Mouse (Mus musculus) liver, embryonic 14.5 days (tissue): ENCODE results near the gene C2cd5. TPM values are rescaled to one million over a fixed set of nuclear protein-coding genes. Genes with fewer than 3 reads are reported as not detected.

Source experiments
- ATAC-seq: fragments of 200-750 bp; cut with Nextera tagmentation; 2 replicates; pipeline ENCODE4 v1.8.0; 2017; ENCODE audit warnings: moderate number of reproducible peaks, mild to moderate bottlenecking, moderate library complexity; ENCODE audit not compliant: insufficient read depth
- DNase-seq, 3 experiments: peaks; one replicate each; pipeline ENCODE4 v3.0.0-alpha.2; 2012 to 2013; ENCODE audit warnings: low read depth in 3 of 3, low spot score in 3 of 3
- H3K27ac ChIP-seq: fragments of 300-500 bp; sonication (generic); 2 replicates; pipeline ENCODE4 v1.5.1; 2014; ENCODE audit warnings: moderate library complexity, mild to moderate bottlenecking, control low read depth, inconsistent platforms
- H3K27me3 ChIP-seq: fragments of 300-500 bp; sonication (generic); 2 replicates; pipeline ENCODE4 v1.6.1; 2014; ENCODE audit warnings: mild to moderate bottlenecking, low read length, moderate library complexity; ENCODE audit not compliant: control insufficient read depth, insufficient read depth
- H3K36me3 ChIP-seq: fragments of 300-500 bp; sonication (generic); replicated peaks from 2 replicates; pipeline ENCODE4 v1.6.1; 2014; ENCODE audit warnings: low read depth; ENCODE audit not compliant: control insufficient read depth, insufficient read depth
- H3K4me1 ChIP-seq, 2 experiments: fragments of 200-500 bp in 1 of 2; fragments of 300-500 bp in 1 of 2; sonication (generic) in 1 of 2; replicated peaks; 2 replicates each; pipeline ENCODE4 v1.6.1; 2012 to 2014; ENCODE audit warnings: antibody characterized with exemption in 1 of 2, inconsistent platforms in 1 of 2, low read length in 1 of 2; ENCODE audit not compliant: control insufficient read depth in 2 of 2, insufficient read depth in 2 of 2
- H3K4me2 ChIP-seq: fragments of 300-500 bp; sonication (generic); 2 replicates; pipeline ENCODE4 v1.6.1; 2014; ENCODE audit warnings: low read depth, mild to moderate bottlenecking, control low read depth, moderate library complexity
- H3K4me3 ChIP-seq, 2 experiments: fragments of 200-500 bp in 1 of 2; fragments of 300-500 bp in 1 of 2; sonication (generic) in 1 of 2; 2 replicates each; pipeline ENCODE4 v1.5.1; 2012 to 2014; ENCODE audit warnings: low read depth in 2 of 2, low read length in 2 of 2, mild to moderate bottlenecking in 2 of 2, control low read depth in 1 of 2, inconsistent platforms in 1 of 2, moderate library complexity in 1 of 2; ENCODE audit not compliant: insufficient read depth in 1 of 2
- H3K9ac ChIP-seq: fragments of 300-500 bp; sonication (generic); replicated peaks from 2 replicates; pipeline ENCODE4 v1.6.1; 2014; ENCODE audit warnings: mild to moderate bottlenecking, control low read depth, moderate library complexity
- H3K9me3 ChIP-seq: fragments of 300-500 bp; sonication (generic); 2 replicates; pipeline ENCODE4 v1.6.1; 2016; ENCODE audit warnings: low read length, mixed read lengths; ENCODE audit not compliant: control insufficient read depth
- CTCF ChIP-seq: IDR thresholded peaks from 2 replicates; pipeline ENCODE4 v1.5.1; 2016; ENCODE audit warnings: antibody characterized with exemption, low read depth, control low read depth
- EP300 ChIP-seq: IDR thresholded peaks from 2 replicates; pipeline ENCODE4 v1.6.1; 2016; ENCODE audit warnings: antibody characterized with exemption, low read depth
- WGBS: fragments of 180-500 bp; shearing (Covaris S2); extraction: QIAGEN DNeasy Blood & Tissue Kit; methylation state at CpG from one replicate; pipeline ENCODE4 v1.1.7; 2014; ENCODE audit not compliant: insufficient replicate concordance; 5-methylcytosine and 5-hydroxymethylcytosine counted together
- polyA plus RNA-seq, 2 experiments: library from polyadenylated mRNA; depleted of rRNA in 1 of 2; stranded (reverse) in 1 of 2; unstranded in 1 of 2; fragments of >200 nt; fragmentation: Nextera tagmentation in 1 of 2; extraction: Ambion mirVana in 1 of 2; gene quantifications; 2 replicates each; pipeline versions ENCODE4 v1.2.1 to v1.2.3; 2012 to 2014

Gene C2cd5
- polyA plus RNA-seq, 2 experiments: 14.1 to 16.5 TPM

DNA sequence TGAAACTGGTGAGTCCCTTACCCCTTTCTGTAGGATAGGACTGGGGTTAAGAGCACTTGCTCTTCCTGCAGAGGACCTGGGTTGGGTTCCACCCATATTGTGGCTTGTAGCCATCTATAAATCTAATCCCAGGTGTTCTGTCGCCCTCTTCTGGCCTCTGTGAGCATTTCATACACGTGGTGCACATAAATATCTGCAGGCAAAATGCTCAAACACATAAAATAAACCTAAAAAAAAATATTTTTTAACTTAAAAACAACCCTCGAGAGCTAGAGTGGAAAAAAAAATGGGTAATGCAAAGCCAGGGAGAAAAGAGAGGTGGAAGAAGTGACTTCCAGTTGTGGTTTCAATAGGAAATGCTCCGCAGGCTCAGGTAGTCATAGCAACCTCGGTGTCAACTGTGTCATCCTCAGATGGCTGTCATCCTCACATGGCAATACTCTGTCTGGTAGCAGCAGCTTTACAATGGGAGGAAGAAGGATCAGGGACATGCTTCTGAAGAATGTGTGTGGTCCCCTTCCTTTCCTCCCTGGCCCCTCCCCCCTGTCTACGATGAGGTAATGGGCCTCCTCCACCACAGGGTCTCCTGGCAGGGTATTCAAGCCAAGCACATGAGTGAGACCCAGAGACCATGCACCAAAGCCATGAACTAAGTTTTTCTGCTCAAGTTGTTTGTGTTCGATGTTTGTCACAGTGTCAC, 4.2 kb upstream of the C2cd5 start:
- DNase-seq (no peak), ATAC-seq (no peak)
- WGBS: 46% methylated on average over 7 of the region's 7 CpGs
- no peak overlapping the region for H3K9ac ChIP-seq
- H3K27me3 ChIP-seq: no peaks in the 10 kb centered on the region
- peak; percentile 52 for TF ChIP-seq CTCF
- no peak for TF ChIP-seq EP300
- H3K4me2 ChIP-seq: no peak overlapping the region
- no peak overlapping the region for H3K27ac ChIP-seq
- no peaks in the 10 kb centered on the region for H3K9me3 ChIP-seq
- H3K4me1 ChIP-seq: peaks cover 0 to 4% of the 10 kb centered on the region in 2 experiments; a peak in 3 of 4 replicates
- H3K36me3 ChIP-seq: no peaks in the 10 kb centered on the region
- H3K4me3 ChIP-seq: no peak overlapping the region

DNA sequence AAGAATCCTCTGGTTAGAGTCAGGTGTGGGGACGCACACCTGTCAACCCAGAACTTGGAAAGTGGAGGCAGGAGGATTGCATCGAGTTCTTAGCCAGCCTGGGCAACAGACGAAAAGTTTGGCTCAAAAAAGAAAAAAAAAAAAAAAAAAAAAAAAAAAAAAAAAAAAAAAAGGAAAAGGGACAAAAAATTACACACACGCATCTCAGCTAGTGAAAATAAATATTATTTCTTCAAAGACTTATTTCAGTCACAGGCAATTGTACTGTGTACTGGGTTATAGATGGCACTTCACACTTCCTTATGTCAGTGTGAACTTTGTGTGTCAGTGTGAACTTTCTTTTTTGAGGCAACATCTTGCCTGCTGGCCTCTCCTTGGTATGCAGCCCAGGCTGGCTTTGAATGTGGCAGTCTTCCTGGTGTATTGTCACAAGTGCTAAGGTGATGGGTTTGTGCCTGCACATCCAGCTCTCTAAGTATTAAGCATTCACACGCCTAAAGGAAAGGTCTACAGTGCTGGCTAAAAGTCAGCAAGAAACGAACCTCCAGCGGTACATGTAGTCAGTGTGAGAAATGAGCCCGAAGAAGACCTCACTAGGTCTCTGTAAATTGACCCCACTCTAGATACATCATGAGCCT, 656 bp upstream of the C2cd5 start:
- WGBS: 47% methylated on average over 8 of the region's 8 CpGs
- Histone ChIP-seq H3K9me3 (no peaks in the 10 kb centered on the region), H3K9ac (peak overlapping the region; percentile 46), H3K27me3 (no peaks in the 10 kb centered on the region), H3K4me3 (peak overlapping the region; percentile 76), H3K4me2 (peak overlapping the region; percentile 72), H3K4me1 (peaks cover 4 to 7% of the 10 kb centered on the region in 2 experiments; a peak in 3 of 4 replicates), H3K36me3 (no peaks in the 10 kb centered on the region), H3K27ac (no peak overlapping the region)
- DNase-seq (no peak), ATAC-seq (no peak; the same call in 1 of the 2 replicates)
- TF ChIP-seq EP300: no peak
- no peak for TF ChIP-seq CTCF

DNA sequence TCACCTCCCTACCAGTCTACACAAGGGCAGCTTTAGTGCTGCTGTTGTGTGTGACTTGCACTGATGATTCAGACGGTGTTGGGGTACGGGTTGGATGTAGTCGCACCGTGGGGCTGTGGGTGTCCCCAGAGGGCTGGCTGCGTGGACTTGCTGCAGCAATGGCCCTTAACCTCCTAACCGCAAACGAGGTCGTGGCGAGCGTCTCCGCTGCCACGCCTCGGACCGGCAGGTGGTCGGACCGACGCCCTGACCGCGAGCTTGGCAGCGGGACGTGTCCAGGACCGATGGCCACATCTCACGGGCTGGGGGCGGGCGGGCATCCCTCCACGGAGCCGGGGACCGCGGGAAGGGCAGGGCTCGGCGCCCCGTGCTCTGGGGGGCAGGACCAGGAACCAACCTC, 660 bp downstream of the C2cd5 start:
- Histone ChIP-seq H3K9ac (peak overlapping the region; percentile 92), H3K4me2 (peak overlapping the region; percentile 86), H3K27me3 (no peaks in the 10 kb centered on the region), H3K4me3 (peak overlapping the region; percentile 76), H3K36me3 (no peaks in the 10 kb centered on the region), H3K9me3 (no peaks in the 10 kb centered on the region), H3K4me1 (peaks cover 4 to 16% of the 10 kb centered on the region in 2 experiments; a peak in 3 of 4 replicates), H3K27ac (peak overlapping the region; percentile 82)
- peak; percentile 47 for ATAC-seq
- DNase-seq: peak in 2 of 3 experiments; percentile 36 to 44
- 0 out of 2 replicates have a peak, but pooled peaks have one; percentile 35 for TF ChIP-seq CTCF
- no peak for TF ChIP-seq EP300
- WGBS: under 1% methylated on average over 32 of the region's 32 CpGs

GRCm38 (mm10) chr6:143095126-143095525, 4.8 kb downstream of the C2cd5 start:
- no peak overlapping the region for H3K9ac ChIP-seq
- peaks cover 1% of the 10 kb centered on the region for H3K36me3 ChIP-seq
- H3K4me2 ChIP-seq: no peak overlapping the region
- H3K9me3 ChIP-seq: no peaks in the 10 kb centered on the region
- no peak overlapping the region for H3K27ac ChIP-seq
- ATAC-seq: no peak
- TF ChIP-seq CTCF (no peak), EP300 (no peak)
- H3K27me3 ChIP-seq: no peaks in the 10 kb centered on the region
- peaks cover 4 to 14% of the 10 kb centered on the region in 2 experiments; a peak in 3 of 4 replicates for H3K4me1 ChIP-seq
- no peak for DNase-seq
- 67% methylated on average over 11 of the region's 11 CpGs for WGBS
- no peak overlapping the region for H3K4me3 ChIP-seq

DNA sequence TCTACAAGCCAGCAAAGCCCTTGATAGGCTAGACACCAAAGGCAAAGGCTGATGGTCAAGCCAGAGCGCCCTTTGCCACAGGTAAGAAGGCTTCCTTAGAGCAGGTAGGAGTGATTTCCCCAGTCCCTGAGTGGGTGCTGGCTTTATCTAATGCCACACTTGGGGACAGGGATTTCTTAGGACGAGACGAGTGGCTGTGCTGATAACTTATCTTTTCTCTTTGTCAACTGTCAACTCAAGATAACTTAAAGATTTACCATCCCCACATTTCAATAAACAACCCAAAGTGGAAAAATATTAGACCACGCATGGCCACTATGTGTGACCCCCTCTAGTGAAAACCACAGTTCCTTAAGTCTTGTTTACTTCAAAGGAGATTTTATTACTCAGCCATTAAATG, 7.1 kb downstream of the C2cd5 start:
- H3K27ac ChIP-seq: no peak overlapping the region
- no peak overlapping the region for H3K4me2 ChIP-seq
- H3K4me3 ChIP-seq: no peak overlapping the region
- H3K27me3 ChIP-seq: no peaks in the 10 kb centered on the region
- no peak for DNase-seq
- TF ChIP-seq EP300 (0 out of 2 replicates have a peak, but pooled peaks have one; percentile 11), CTCF (no peak)
- WGBS: 34% methylated on average over 4 of the region's 4 CpGs
- peaks cover 19% of the 10 kb centered on the region for H3K36me3 ChIP-seq
- peaks cover 0 to 14% of the 10 kb centered on the region in 2 experiments; a peak in 3 of 4 replicates for H3K4me1 ChIP-seq
- no peak for ATAC-seq
- no peaks in the 10 kb centered on the region for H3K9me3 ChIP-seq
- no peak overlapping the region for H3K9ac ChIP-seq
